Mouse (Mus musculus) C2C12 (cell line): ENCODE results near the gene Gm11985. TPM values are rescaled to one million over a fixed set of nuclear protein-coding genes. Genes with fewer than 3 reads are reported as not detected.

ENCODE experiments used
- H3K27me3 ChIP-seq: one replicate; pipeline ENCODE4 v1.6.1; 2011; ENCODE audit not compliant: control insufficient read depth, insufficient read depth, insufficient read length
- H3K36me3 ChIP-seq: one replicate; pipeline ENCODE4 v1.6.1; 2011; ENCODE audit not compliant: control insufficient read depth, insufficient read depth
- H3K4me3 ChIP-seq: one replicate; pipeline ENCODE4 v1.5.1; 2011; ENCODE audit warnings: mild to moderate bottlenecking, control low read depth; ENCODE audit not compliant: poor library complexity, insufficient read depth, severe bottlenecking
- H3K79me2 ChIP-seq: one replicate; pipeline ENCODE4 v1.6.1; 2011; ENCODE audit not compliant: control insufficient read depth, insufficient read depth
- H3K79me3 ChIP-seq: one replicate; pipeline ENCODE4 v1.6.1; 2011; ENCODE audit warnings: low read depth, control low read depth
- H3ac ChIP-seq: one replicate; pipeline ENCODE3; 2011; ENCODE audit warnings: low read depth; ENCODE audit not compliant: control insufficient read depth, insufficient read length
- CEBPB ChIP-seq: IDR thresholded peaks from one replicate; pipeline ENCODE4 v1.6.1; 2011; ENCODE audit warnings: low read depth, mild to moderate bottlenecking, control low read depth, moderate library complexity
- CTCF ChIP-seq: IDR thresholded peaks from one replicate; pipeline ENCODE4 v1.5.1; 2011; ENCODE audit not compliant: control insufficient read depth, insufficient read depth, insufficient read length
- FOSL1 ChIP-seq: IDR thresholded peaks from one replicate; pipeline ENCODE4 v1.8.0; 2011; ENCODE audit warnings: mild to moderate bottlenecking, low read length; ENCODE audit not compliant: poor library complexity, insufficient read depth, severe bottlenecking
- MAX ChIP-seq: IDR thresholded peaks from one replicate; pipeline ENCODE4 v1.6.1; 2011; ENCODE audit warnings: mild to moderate bottlenecking, control low read depth
- MYOD1 ChIP-seq: IDR thresholded peaks from one replicate; pipeline ENCODE4 v1.6.1; 2011; ENCODE audit warnings: low read depth; ENCODE audit not compliant: control insufficient read depth, insufficient read length
- MYOG ChIP-seq: IDR thresholded peaks from one replicate; pipeline ENCODE4 v1.6.1; 2011; ENCODE audit not compliant: control insufficient read depth, insufficient read length; ENCODE audit errors: extremely low read depth
- USF1 ChIP-seq: IDR thresholded peaks from one replicate; pipeline ENCODE4 v1.6.1; 2011; ENCODE audit warnings: low read depth, mild to moderate bottlenecking, control low read depth, moderate library complexity
- polyA plus RNA-seq: library from polyadenylated mRNA; unstranded; fragments of >200 nt; fragmentation: generic; extraction: Trizol; gene quantifications from one replicate; pipeline ENCODE4 v1.2.1, GENCODE M21; 2012; ENCODE audit warnings: missing spikeins

Gene Gm11985
- polyA plus RNA-seq, 1 experiment: not detected

GRCm38 (mm10) chr11:7192710-7193109, 4.3 kb upstream of the Gm11985 start:
- H3K27me3 ChIP-seq: no peaks in the 10 kb centered on the region
- no peak for TF ChIP-seq FOSL1
- TF ChIP-seq MAX: no peak
- no peak for TF ChIP-seq MYOD1
- no peak for TF ChIP-seq MYOG
- no peak for TF ChIP-seq CEBPB
- no peak for TF ChIP-seq USF1
- no peak for TF ChIP-seq CTCF
- H3K36me3 ChIP-seq: no peaks in the 10 kb centered on the region
- no peaks in the 10 kb centered on the region for H3K79me3 ChIP-seq
- H3ac ChIP-seq: no peak overlapping the region
- no peak overlapping the region for H3K4me3 ChIP-seq
- H3K79me2 ChIP-seq: no peaks in the 10 kb centered on the region

DNA sequence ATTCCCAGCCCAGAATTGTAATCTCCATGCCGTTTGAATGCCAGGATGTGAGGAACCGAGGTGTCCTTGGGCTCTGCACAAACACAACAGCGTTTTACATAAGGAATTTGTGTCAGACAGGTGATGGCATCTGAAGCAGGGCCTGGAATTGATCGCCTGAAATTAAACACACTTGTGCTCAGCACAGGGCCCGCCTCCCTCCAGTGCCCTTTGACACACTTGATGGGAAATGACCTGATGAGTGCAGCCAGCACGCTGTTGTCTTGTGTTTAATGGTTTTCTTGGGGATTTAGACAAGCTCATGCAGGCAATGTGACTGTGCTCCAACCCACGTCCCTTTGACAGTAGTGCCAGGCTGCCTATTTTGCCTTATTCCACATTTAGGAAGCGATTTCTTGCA, 897 bp downstream of the Gm11985 start:
- no peak overlapping the region for H3K4me3 ChIP-seq
- H3K27me3 ChIP-seq: no peaks in the 10 kb centered on the region
- no peaks in the 10 kb centered on the region for H3K79me3 ChIP-seq
- TF ChIP-seq FOSL1: no peak
- TF ChIP-seq USF1: no peak
- no peak for TF ChIP-seq MYOD1
- no peak for TF ChIP-seq CTCF
- no peak for TF ChIP-seq MAX
- no peak for TF ChIP-seq MYOG
- TF ChIP-seq CEBPB: no peak
- H3K36me3 ChIP-seq: no peaks in the 10 kb centered on the region
- no peak overlapping the region for H3ac ChIP-seq
- H3K79me2 ChIP-seq: no peaks in the 10 kb centered on the region

GRCm38 (mm10) chr11:7184420-7184819, 3.9 kb downstream of the Gm11985 start:
- TF ChIP-seq MYOG (no peak), CEBPB (no peak), CTCF (no peak), MAX (no peak), USF1 (no peak)
- no peak overlapping the region for H3K4me3 ChIP-seq
- H3ac ChIP-seq: no peak overlapping the region
- H3K27me3 ChIP-seq: no peaks in the 10 kb centered on the region
- H3K79me3 ChIP-seq: no peaks in the 10 kb centered on the region
- no peaks in the 10 kb centered on the region for H3K36me3 ChIP-seq
- no peaks in the 10 kb centered on the region for H3K79me2 ChIP-seq

DNA sequence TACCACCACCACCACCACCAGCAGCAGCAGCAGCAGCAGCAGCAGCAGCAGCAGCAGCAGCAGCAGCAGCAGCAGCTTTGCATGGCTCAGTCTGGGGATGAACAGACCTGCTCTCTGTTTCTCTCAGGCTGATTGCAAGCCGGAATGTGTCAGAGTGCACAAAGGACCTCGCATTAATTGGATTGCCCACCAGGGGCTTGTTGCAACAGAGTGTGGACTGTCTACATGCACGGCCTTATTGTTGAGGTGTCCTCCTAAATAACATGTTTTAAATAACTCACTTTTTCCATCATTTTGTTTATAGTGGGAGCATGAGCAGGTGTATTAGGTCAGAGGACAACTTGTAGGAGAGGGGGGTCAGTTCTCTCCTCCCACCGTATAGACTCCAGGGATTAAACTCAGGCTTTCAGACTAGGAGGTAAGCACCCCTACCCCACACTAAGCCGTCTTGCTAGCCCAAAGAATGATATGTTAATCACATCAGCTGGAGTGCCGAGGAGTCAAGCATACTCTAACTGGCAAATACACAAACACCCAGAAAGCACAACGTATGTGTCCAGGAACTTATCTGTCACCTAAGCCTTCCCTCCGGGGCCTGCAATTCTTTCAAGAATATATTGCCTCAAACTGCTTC, 5.8 kb downstream of the Gm11985 start:
- no peaks in the 10 kb centered on the region for H3K79me3 ChIP-seq
- H3K36me3 ChIP-seq: no peaks in the 10 kb centered on the region
- no peak for TF ChIP-seq CTCF
- H3K4me3 ChIP-seq: no peak overlapping the region
- H3ac ChIP-seq: no peak overlapping the region
- no peaks in the 10 kb centered on the region for H3K79me2 ChIP-seq
- no peaks in the 10 kb centered on the region for H3K27me3 ChIP-seq

- Histone ChIP-seq H3K79me3 (no peaks in the 10 kb centered on the region), H3K36me3 (no peaks in the 10 kb centered on the region), H3K4me3 (no peak overlapping the region), H3K79me2 (no peaks in the 10 kb centered on the region), H3K27me3 (no peaks in the 10 kb centered on the region), H3ac (no peak overlapping the region)
- TF ChIP-seq MYOG (no peak), USF1 (no peak), MYOD1 (no peak), CEBPB (no peak), MAX (no peak), FOSL1 (no peak), CTCF (no peak)
These were observed 9.1 kb downstream of the Gm11985 start for GRCm38 (mm10) chr11:7179276-7179675.

DNA sequence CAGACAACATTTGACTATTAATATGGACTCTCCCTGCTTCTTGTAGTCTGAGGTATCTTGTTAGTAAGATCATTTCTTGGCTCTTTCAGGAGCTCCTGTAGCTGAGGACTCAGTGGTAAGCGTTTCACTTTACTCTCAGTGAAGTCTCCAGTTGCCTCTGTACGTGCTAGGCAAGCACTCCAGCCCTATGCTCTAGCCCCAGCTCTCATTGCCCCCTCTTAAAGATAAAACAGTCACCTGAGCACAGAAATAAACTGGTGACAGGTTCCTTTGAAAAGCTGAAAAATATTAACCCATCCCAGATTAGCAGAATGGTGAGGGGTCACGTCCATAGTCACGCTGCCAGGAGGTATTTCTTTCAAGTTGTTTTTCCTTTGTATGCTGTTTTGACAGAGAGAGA, 9.6 kb downstream of the Gm11985 start:
- Histone ChIP-seq H3K36me3 (no peaks in the 10 kb centered on the region), H3K79me3 (no peaks in the 10 kb centered on the region), H3K79me2 (no peaks in the 10 kb centered on the region), H3K4me3 (no peak overlapping the region), H3ac (no peak overlapping the region), H3K27me3 (no peaks in the 10 kb centered on the region)
- TF ChIP-seq FOSL1 (no peak), CTCF (no peak), USF1 (no peak), MYOG (no peak), CEBPB (no peak), MAX (no peak), MYOD1 (no peak)
